Mouse (Mus musculus): ENCODE data around the gene Aldh9a1.
"Not testable (repeated sequence)": the region's sequence is repeated elsewhere in the genome, so short reads cannot be mapped to it uniquely, and the experiment has no call there.

DNA sequence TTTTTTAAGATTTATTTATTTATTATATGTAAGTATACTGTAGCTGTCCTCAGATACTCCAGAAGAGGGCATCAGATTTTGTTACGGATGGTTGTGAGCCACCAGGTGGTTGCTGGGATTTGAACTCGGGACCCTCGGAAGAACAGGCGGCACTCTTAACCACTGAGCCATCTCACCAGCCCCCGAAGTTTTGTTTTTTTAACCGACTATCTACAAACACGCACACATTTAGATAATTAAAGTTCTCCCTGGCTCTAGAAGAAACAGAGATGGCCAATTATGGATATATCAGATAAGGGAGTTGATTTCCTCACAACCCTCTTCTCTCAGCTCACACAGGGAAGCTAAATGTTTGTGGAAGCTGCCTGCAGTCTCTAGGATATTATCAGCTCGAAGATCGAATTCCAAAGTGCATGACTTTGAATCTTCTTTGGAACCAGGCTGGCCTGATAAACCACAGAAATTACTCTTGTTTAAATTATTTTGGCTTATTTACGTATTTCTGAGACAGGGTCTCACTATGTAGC is 3.7 kb upstream of the Aldh9a1 start:
- TF ChIP-seq POLR2A (IDR thresholded peaks at IDR 0.05; ENCODE audit: insufficient read length, low read depth); CEBPB (IDR thresholded peaks at IDR 0.05; ENCODE audit: insufficient read depth, poor library complexity, severe bottlenecking); E2F4 (IDR thresholded peaks at IDR 0.05; ENCODE audit: insufficient read depth); USF1 (IDR thresholded peaks at IDR 0.05; ENCODE audit: low read depth): not testable (repeated sequence)
